In genomic region chr5:136869451-136870114, GRCm38 (mm10) we compare ENCODE assay signal across 12 mouse cellular contexts. TPM values are rescaled to one million over a fixed set of nuclear protein-coding genes. Genes with fewer than 3 reads are reported as not detected.
DNase-seq lines count a peak whose midpoint lies in the region; ATAC-seq and TF ChIP-seq lines count a peak whose summit lies in the region.
"Had no signal": no experiment of that assay in that cellular context is flagged by ENCODE, and none has a peak within 500 bp of the region (broad histone marks: within the 10 kb centered on the region; RNA-seq: fewer than 3 reads in every experiment).

No protein-coding gene starts in this region.

- H3K27me3 ChIP-seq in hindbrain, embryonic 10.5 days (ENCODE audit: insufficient read depth, poor library complexity, severe bottlenecking) = no peaks in the 10 kb centered on the region
- no peaks in the 10 kb centered on the region for H3K27me3 ChIP-seq in hindbrain, embryonic 16.5 days (replicated peaks; ENCODE audit: control insufficient read depth, insufficient read depth, low read length)
- no peaks in the 10 kb centered on the region for H3K27me3 ChIP-seq in stomach, embryonic 14.5 days (ENCODE audit: control insufficient read depth, insufficient read depth, low read length)
- H3K27me3 ChIP-seq in forebrain, postnatal 0 days (ENCODE audit: insufficient read depth, low read length) = no peaks in the 10 kb centered on the region
- H3K27me3 ChIP-seq: heart, embryonic 13.5 days had no signal

- no peak for DNase-seq in hindbrain, embryonic 10.5 days (ENCODE audit: low spot score)
- peak; percentile 65 for DNase-seq in embryo, embryonic 10 days (ENCODE audit: low spot score)
- DNase-seq in gastrocnemius, adult 8-10 months (ENCODE audit: low spot score in 2 of 2) = peak; percentile 39 to 53
- DNase-seq in adrenal gland, adult 8-10 months = no peak
- DNase-seq in forebrain, postnatal 0 days = no peak
- DNase-seq in left cerebral cortex, adult 9 months (ENCODE audit: low spot score in 2 of 2) = no peak

- H3K4me3 ChIP-seq in hindbrain, embryonic 10.5 days = no peak overlapping the region
- no peak overlapping the region for H3K4me3 ChIP-seq in hindbrain, embryonic 16.5 days (ENCODE audit: low read length)
- no peak overlapping the region for H3K4me3 ChIP-seq in stomach, embryonic 14.5 days (ENCODE audit: low read depth, low read length)
- no peak overlapping the region for H3K4me3 ChIP-seq in forebrain, postnatal 0 days (ENCODE audit: low read depth, low read length)
- H3K4me3 ChIP-seq: heart, embryonic 13.5 days; megakaryocyte, embryonic 14.5 days had no signal

- no peaks in the 10 kb centered on the region for H3K36me3 ChIP-seq in hindbrain, embryonic 10.5 days
- no peaks in the 10 kb centered on the region for H3K36me3 ChIP-seq in hindbrain, embryonic 16.5 days (ENCODE audit: control insufficient read depth, insufficient read depth, low read length)
- H3K36me3 ChIP-seq in stomach, embryonic 14.5 days (ENCODE audit: control insufficient read depth, insufficient read depth, low read length) = no peaks in the 10 kb centered on the region
- no peaks in the 10 kb centered on the region for H3K36me3 ChIP-seq in forebrain, postnatal 0 days (ENCODE audit: insufficient read depth)
- H3K36me3 ChIP-seq: heart, embryonic 13.5 days had no signal

- 63% methylated on average over 10 of the region's 10 CpGs for WGBS in hindbrain, embryonic 10.5 days
- 64% methylated on average over 10 of the region's 10 CpGs for WGBS in hindbrain, embryonic 16.5 days
- WGBS in stomach, embryonic 14.5 days = 43% methylated on average over 10 of the region's 10 CpGs
- WGBS in forebrain, postnatal 0 days = 73% methylated on average over 10 of the region's 10 CpGs

- no peaks in the 10 kb centered on the region for H3K9me3 ChIP-seq in hindbrain, embryonic 10.5 days
- H3K9me3 ChIP-seq in hindbrain, embryonic 16.5 days (ENCODE audit: control insufficient read depth, low read length) = no peaks in the 10 kb centered on the region
- no peaks in the 10 kb centered on the region for H3K9me3 ChIP-seq in stomach, embryonic 14.5 days (ENCODE audit: control insufficient read depth, low read depth, low read length)
- H3K9me3 ChIP-seq in forebrain, postnatal 0 days (ENCODE audit: low read length) = no peaks in the 10 kb centered on the region
- H3K9me3 ChIP-seq: heart, embryonic 13.5 days had no signal

- H3K27ac ChIP-seq in hindbrain, embryonic 10.5 days = peak overlapping the region; percentile 36
- no peak overlapping the region for H3K27ac ChIP-seq in hindbrain, embryonic 16.5 days (ENCODE audit: low read depth, low read length)
- H3K27ac ChIP-seq in stomach, embryonic 14.5 days (ENCODE audit: low read length) = peak overlapping the region; percentile 16; the same call in 1 of the 2 replicates
- H3K27ac ChIP-seq in forebrain, postnatal 0 days (ENCODE audit: low read depth, low read length) = no peak overlapping the region
- H3K27ac ChIP-seq: heart, embryonic 13.5 days had no signal

- no peak overlapping the region for H3K9ac ChIP-seq in hindbrain, embryonic 16.5 days (ENCODE audit: low read depth, low read length)
- no peak overlapping the region for H3K9ac ChIP-seq in stomach, embryonic 14.5 days (replicated peaks; ENCODE audit: low read depth, low read length)
- H3K9ac ChIP-seq in forebrain, postnatal 0 days = no peak overlapping the region
- H3K9ac ChIP-seq: heart, embryonic 13.5 days had no signal

- peaks cover 30% of the 10 kb centered on the region for H3K4me1 ChIP-seq in hindbrain, embryonic 10.5 days (replicated peaks)
- no peaks in the 10 kb centered on the region for H3K4me1 ChIP-seq in hindbrain, embryonic 16.5 days (ENCODE audit: control insufficient read depth, insufficient read depth, low read depth, low read length)
- no peaks in the 10 kb centered on the region for H3K4me1 ChIP-seq in stomach, embryonic 14.5 days (ENCODE audit: control insufficient read depth, insufficient read depth, low read length)
- no peaks in the 10 kb centered on the region for H3K4me1 ChIP-seq in forebrain, postnatal 0 days (ENCODE audit: insufficient read depth)
- H3K4me1 ChIP-seq: megakaryocyte, embryonic 14.5 days had no signal

- TF ChIP-seq CTCF in forebrain, postnatal 0 days (IDR thresholded peaks at IDR 0.05; ENCODE audit: low read depth) = no peak

- H3K4me2 ChIP-seq in hindbrain, embryonic 16.5 days (ENCODE audit: low read length) = no peak overlapping the region
- no peak overlapping the region for H3K4me2 ChIP-seq in stomach, embryonic 14.5 days (replicated peaks; ENCODE audit: low read depth, low read length)
- H3K4me2 ChIP-seq in forebrain, postnatal 0 days (ENCODE audit: low read depth) = no peak overlapping the region
- H3K4me2 ChIP-seq: heart, embryonic 13.5 days; liver, embryonic 11.5 days had no signal

- no peak for ATAC-seq in hindbrain, embryonic 16.5 days
- peak; percentile 33; the same call in 1 of the 2 replicates for ATAC-seq in stomach, embryonic 14.5 days (ENCODE audit: insufficient number of reproducible peaks, insufficient read depth, low FRiP score, low read depth)
- ATAC-seq in forebrain, postnatal 0 days = no peak

RNA-seq across cellular contexts. Expression of gene Col26a1, which starts 13.4 kb away (rescaled TPM):
- 72.0 and 73.0 TPM in 2 replicates for polyA plus RNA-seq in hindbrain, embryonic 10.5 days (2016; fragmentation: Nextera tagmentation; extraction: Ambion mirVana)
- 35.9 and 39.1 TPM in 2 replicates for polyA plus RNA-seq in hindbrain, embryonic 16.5 days (2015; fragmentation: Nextera tagmentation; extraction: Ambion mirVana)
- 1 to 10 TPM in 1 of 4 experiments, under 1 TPM in 3; 0.19 to 1.0 (median 0.28) TPM for total RNA-seq in gastrocnemius, adult 8-10 months (2022)
- 11.7 and 12.2 TPM in 2 replicates for polyA plus RNA-seq in stomach, embryonic 14.5 days (2014; fragmentation: Nextera tagmentation; extraction: Ambion mirVana)
- 1 to 10 TPM in 2 of 4 experiments, under 1 TPM in 2; 0.22 to 1.4 (median 0.94) TPM for total RNA-seq in adrenal gland, adult 8-10 months (2022)
- total RNA-seq in forebrain, postnatal 0 days (2014; rRNA removed) = 39.9 and 43.7 TPM in 2 replicates
- polyA plus RNA-seq in forebrain, postnatal 0 days (2015; fragmentation: Nextera tagmentation; extraction: Ambion mirVana) = 24.3 and 27.1 TPM in 2 replicates
- total RNA-seq: neutrophil, adult 5-6 weeks had no signal

RNA-seq across cellular contexts. Expression of gene Ift22, which starts 38.4 kb away (rescaled TPM):
- polyA plus RNA-seq in hindbrain, embryonic 10.5 days (2016; fragmentation: Nextera tagmentation; extraction: Ambion mirVana) = 106 and 124 TPM in 2 replicates
- 136 and 142 TPM in 2 replicates for polyA plus RNA-seq in hindbrain, embryonic 16.5 days (2015; fragmentation: Nextera tagmentation; extraction: Ambion mirVana)
- 1 to 10 TPM; 4.7 to 6.6 (median 5.5) TPM for total RNA-seq in gastrocnemius, adult 8-10 months (2022)
- 65.9 and 75.1 TPM in 2 replicates for polyA plus RNA-seq in stomach, embryonic 14.5 days (2014; fragmentation: Nextera tagmentation; extraction: Ambion mirVana)
- total RNA-seq in adrenal gland, adult 8-10 months (2022) = 10 to 100 TPM; 30.5 to 53.5 (median 41.9) TPM
- total RNA-seq in forebrain, postnatal 0 days (2014; rRNA removed) = 30.7 and 35.9 TPM in 2 replicates
- polyA plus RNA-seq in forebrain, postnatal 0 days (2015; fragmentation: Nextera tagmentation; extraction: Ambion mirVana) = 125 and 134 TPM in 2 replicates

Comparison
In these comparisons a context has a peak if more than half of its experiments do, and no peak if none do; other contexts are left out.
1. H3K27ac ChIP-seq: peak in hindbrain, embryonic 10.5 days (single experiment) and stomach, embryonic 14.5 days (single experiment); none in hindbrain, embryonic 16.5 days (single experiment) and forebrain, postnatal 0 days (single experiment).
2. DNase-seq: peak in embryo, embryonic 10 days (single experiment) and gastrocnemius, adult 8-10 months (2 of 2); none in hindbrain, embryonic 10.5 days (single experiment), adrenal gland, adult 8-10 months (single experiment), forebrain, postnatal 0 days (single experiment) and left cerebral cortex, adult 9 months (0 of 2).